Mouse (Mus musculus) midbrain, embryonic 11.5 days (tissue): ENCODE data around the gene Klf17. TPM values are rescaled to one million over a fixed set of nuclear protein-coding genes. Genes with fewer than 3 reads are reported as not detected.
"Not testable (repeated sequence)": the region's sequence is repeated elsewhere in the genome, so short reads cannot be mapped to it uniquely, and the experiment has no call there.

Source experiments
- ATAC-seq: fragments of 200-750 bp; cut with Nextera tagmentation; 2 replicates; pipeline ENCODE4 v1.8.0; 2017; ENCODE audit warnings: moderate TSS enrichment, moderate library complexity; ENCODE audit not compliant: low FRiP score
- DNase-seq: peaks from one replicate; pipeline ENCODE4 v3.0.0; 2015; ENCODE audit warnings: low spot score; ENCODE audit errors: missing footprints
- H3K27ac ChIP-seq: fragments of 300-500 bp; sonication (generic); 2 replicates; pipeline ENCODE4 v1.5.1; 2014; ENCODE audit warnings: low read depth, low read length
- H3K27me3 ChIP-seq: fragments of 300-500 bp; sonication (generic); 2 replicates; pipeline ENCODE4 v1.6.1; 2014; ENCODE audit warnings: mild to moderate bottlenecking, low read length, moderate library complexity, mixed read lengths; ENCODE audit not compliant: control insufficient read depth, insufficient read depth
- H3K36me3 ChIP-seq: fragments of 300-500 bp; sonication (generic); 2 replicates; pipeline ENCODE4 v1.6.1; 2014; ENCODE audit warnings: mild to moderate bottlenecking, low read length, moderate library complexity, mixed read lengths; ENCODE audit not compliant: control insufficient read depth, insufficient read depth
- H3K4me1 ChIP-seq: fragments of 300-500 bp; sonication (generic); 2 replicates; pipeline ENCODE4 v1.6.1; 2014; ENCODE audit warnings: low read length; ENCODE audit not compliant: control insufficient read depth, insufficient read depth
- H3K4me2 ChIP-seq: fragments of 300-500 bp; sonication (generic); 2 replicates; pipeline ENCODE4 v1.6.1; 2014; ENCODE audit warnings: mild to moderate bottlenecking, moderate library complexity
- H3K4me3 ChIP-seq: fragments of 300-500 bp; sonication (generic); 2 replicates; pipeline ENCODE4 v1.5.1; 2014; ENCODE audit warnings: low read depth, low read length
- H3K9ac ChIP-seq: fragments of 300-500 bp; sonication (generic); 2 replicates; pipeline ENCODE4 v1.6.1; 2014; ENCODE audit warnings: low read length
- H3K9me3 ChIP-seq: fragments of 300-500 bp; sonication (generic); 2 replicates; pipeline ENCODE4 v1.6.1; 2016; ENCODE audit warnings: low read length; ENCODE audit not compliant: control insufficient read depth
- WGBS: fragments of 180-500 bp; shearing (Covaris S2); extraction: QIAGEN DNeasy Blood & Tissue Kit; methylation state at CpG from one replicate; pipeline ENCODE4 v1.1.7; 2014; 5-methylcytosine and 5-hydroxymethylcytosine counted together
- polyA plus RNA-seq: library from polyadenylated mRNA; unstranded; fragments of >200 nt; fragmentation: Nextera tagmentation; extraction: Ambion mirVana; gene quantifications from 2 replicates; pipeline ENCODE4 v1.2.1, GENCODE M21; 2014

Klf17 gene
- polyA plus RNA-seq, 1 experiment from 2014 or later = not detected

DNA sequence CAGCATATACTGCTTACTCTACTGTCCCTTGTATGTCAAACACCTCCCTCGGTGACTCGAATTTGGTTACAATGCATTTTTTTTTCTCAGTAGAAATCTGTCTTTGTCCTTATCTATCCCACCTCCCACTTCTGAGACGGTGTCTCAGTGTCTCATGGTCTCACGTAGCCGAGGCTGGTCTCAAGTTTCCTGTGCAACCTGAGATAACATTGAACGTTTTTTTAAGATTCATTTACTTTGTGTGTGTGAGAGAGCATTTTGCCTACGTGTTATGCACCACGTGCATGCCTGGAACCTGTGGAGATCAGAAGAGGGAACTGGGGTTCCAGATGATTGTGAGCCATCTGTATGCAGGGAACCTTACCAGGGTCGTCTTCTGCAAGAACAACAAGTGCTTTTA lies 7.5 kb upstream of the Klf17 start:
- no peak overlapping the region for H3K27ac ChIP-seq
- H3K27me3 ChIP-seq = no peaks in the 10 kb centered on the region
- DNase-seq (no peak), ATAC-seq (no peak)
- H3K4me3 ChIP-seq = no peak overlapping the region
- no peaks in the 10 kb centered on the region for H3K4me1 ChIP-seq
- no peak overlapping the region for H3K9ac ChIP-seq
- WGBS = 72% methylated on average over 9 of the region's 9 CpGs
- H3K9me3 ChIP-seq = no peaks in the 10 kb centered on the region
- no peak overlapping the region for H3K4me2 ChIP-seq
- H3K36me3 ChIP-seq = no peaks in the 10 kb centered on the region

DNA sequence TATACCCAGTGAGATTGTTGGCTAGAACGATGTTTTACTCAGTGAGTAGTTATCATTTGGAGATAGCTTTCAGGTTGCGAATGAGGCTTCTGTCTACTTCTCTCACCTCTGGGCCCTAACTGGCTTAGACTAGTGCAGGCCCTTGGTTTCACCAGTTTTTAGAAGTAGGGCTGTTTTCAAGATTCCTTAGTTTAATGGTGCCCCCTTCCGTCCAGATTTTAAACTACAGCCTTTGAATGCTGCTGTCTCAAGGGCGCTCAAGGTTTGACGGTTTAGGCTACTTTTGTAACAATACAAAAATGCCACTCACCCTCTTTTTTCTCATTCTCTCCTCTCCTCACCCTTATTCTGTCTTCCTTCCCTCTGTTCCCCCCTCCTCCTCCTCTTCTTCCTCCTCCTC lies 5.5 kb upstream of the Klf17 start:
- Histone ChIP-seq H3K9ac (no peak overlapping the region), H3K4me1 (no peaks in the 10 kb centered on the region), H3K27me3 (no peaks in the 10 kb centered on the region), H3K27ac (no peak overlapping the region), H3K9me3 (no peaks in the 10 kb centered on the region), H3K4me2 (no peak overlapping the region), H3K36me3 (no peaks in the 10 kb centered on the region), H3K4me3 (no peak overlapping the region)
- 21% methylated on average over 5 of the region's 5 CpGs for WGBS
- DNase-seq = peak; percentile 99
- no peak for ATAC-seq

DNA sequence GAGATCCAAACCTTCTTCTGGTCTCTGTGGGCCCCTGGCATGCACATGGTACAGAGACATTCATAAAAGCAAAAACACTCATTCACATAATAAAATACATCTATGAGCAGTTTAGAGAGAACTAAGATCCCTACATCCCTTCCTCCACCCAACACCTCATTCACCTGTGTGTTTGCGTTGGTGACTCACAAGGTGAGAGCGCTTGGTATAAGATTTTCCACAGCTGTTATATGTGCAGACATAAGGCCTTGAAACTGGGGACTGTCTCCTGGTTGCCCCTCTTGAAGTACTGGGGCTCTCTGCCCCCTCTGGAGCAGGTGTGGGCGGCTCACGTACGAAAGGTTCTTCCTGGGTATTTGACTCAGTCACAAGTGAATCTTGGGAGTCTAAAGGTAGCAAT lies 5.3 kb downstream of the Klf17 start:
- Histone ChIP-seq H3K4me1 (no peaks in the 10 kb centered on the region), H3K9ac (no peak overlapping the region), H3K27ac (no peak overlapping the region), H3K27me3 (no peaks in the 10 kb centered on the region), H3K9me3 (no peaks in the 10 kb centered on the region), H3K4me2 (no peak overlapping the region), H3K36me3 (no peaks in the 10 kb centered on the region), H3K4me3 (no peak overlapping the region)
- WGBS = 93% methylated on average over 5 of the region's 5 CpGs
- DNase-seq = no peak
- no peak for ATAC-seq

DNA sequence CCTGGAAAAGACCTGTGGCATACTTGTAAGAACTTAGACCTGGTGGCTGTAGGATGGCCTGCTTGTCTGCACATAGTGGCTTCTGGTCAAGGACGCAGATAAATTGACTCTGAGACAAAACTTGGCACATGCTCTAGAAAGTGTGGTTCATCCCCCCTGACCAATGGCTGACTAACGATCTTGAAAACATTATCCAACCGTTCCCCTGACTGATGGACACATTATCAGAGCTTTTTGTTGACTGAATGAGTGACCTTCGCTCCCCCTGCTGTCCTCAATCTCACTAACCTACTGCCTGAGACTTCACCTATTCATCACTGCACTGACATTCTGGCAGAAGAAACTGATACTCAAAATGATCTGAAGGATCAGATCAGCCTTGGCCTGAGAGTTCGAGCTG lies 13.0 kb downstream of the Klf17 start:
- not testable (repeated sequence) for ATAC-seq, H3K9ac ChIP-seq
- whole genome bisulfite sequencing = 86% methylated on average over 5 of the region's 5 CpGs

DNA sequence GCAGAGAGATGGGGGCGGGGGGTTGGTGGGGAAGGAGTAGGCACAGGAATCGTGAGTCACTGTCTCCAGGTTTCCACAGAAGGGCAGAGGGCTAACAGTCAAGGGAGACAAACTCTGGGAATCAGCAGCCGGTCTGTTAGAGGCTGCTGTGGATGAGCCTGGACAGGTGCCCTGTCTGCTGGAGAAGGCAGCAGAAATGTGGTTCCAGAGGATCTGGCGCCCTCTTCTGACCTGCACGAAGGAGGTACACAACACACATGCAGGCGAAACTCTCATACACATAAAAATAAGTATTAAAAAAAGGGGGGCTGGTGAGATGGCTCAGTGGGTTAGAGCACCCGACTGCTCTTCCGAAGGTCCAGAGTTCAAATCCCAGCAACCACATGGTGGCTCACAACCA lies 27.9 kb downstream of the Klf17 start:
- WGBS = 47% methylated on average over 8 of the region's 8 CpGs
- H3K27ac ChIP-seq = no peak overlapping the region
- H3K9ac ChIP-seq = no peak overlapping the region
- DNase-seq (no peak), ATAC-seq (no peak)
- H3K27me3 ChIP-seq = no peaks in the 10 kb centered on the region
- H3K36me3 ChIP-seq = no peaks in the 10 kb centered on the region
- H3K4me3 ChIP-seq = no peak overlapping the region
- no peaks in the 10 kb centered on the region for H3K9me3 ChIP-seq
- H3K4me2 ChIP-seq = no peak overlapping the region
- H3K4me1 ChIP-seq = no peaks in the 10 kb centered on the region

More for the DNA sequence above, 13.0 kb downstream of the Klf17 start:
- H3K27ac ChIP-seq, H3K27me3 ChIP-seq, H3K4me2 ChIP-seq, DNase-seq, H3K36me3 ChIP-seq, H3K9me3 ChIP-seq, H3K4me1 ChIP-seq, H3K4me3 ChIP-seq: not testable (repeated sequence)

DNA sequence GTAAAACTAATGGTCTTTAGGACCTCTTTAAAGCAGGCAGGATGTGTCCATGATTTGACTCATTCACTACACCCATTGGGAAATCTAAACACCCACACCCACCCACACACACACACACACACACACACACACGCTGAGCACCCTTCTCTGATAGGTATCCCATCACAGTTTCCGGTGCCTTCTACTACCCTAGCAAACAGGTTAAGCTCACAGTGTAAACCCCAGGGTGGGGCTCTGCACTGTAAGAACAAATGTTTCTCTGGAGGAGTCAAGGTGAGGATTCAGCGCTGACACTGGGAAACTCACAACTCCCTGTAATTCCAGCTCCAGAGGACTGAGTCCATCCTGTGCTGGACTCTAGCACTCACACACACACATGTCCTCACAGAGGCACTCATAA lies 33.5 kb downstream of the Klf17 start:
- no peak for DNase-seq

DNA sequence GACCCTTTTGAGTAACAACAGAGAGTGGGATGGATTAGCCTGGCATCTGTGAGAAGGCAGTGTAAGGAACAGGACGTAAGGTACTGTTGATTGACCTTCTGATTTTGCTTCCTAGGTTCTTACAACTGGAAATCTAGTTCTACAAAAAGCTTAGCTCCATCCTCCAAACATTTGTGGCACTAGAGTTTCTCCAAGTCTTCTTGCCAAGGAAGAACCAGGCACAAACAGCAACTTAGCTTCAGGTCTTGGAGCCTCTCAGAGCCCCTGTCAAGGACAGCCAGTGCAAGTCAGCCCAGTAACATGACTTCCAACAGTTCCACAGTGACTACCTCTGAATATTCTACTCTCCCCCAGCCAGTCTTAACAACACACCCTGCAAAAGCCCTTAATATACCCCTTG lies 41.3 kb downstream of the Klf17 start, which contains the start of gene Gm12845:
TSS of gene Gm12845 (plus strand) at position 301 of the 400 bp plus-strand sequence.
- no peaks in the 10 kb centered on the region for H3K4me1 ChIP-seq
- H3K9me3 ChIP-seq = no peaks in the 10 kb centered on the region
- H3K4me3 ChIP-seq = no peak within 1 kb of the TSS
- ATAC-seq (no peak), DNase-seq (no peak)
- no peak within 1 kb of the TSS for H3K27ac ChIP-seq
- H3K4me2 ChIP-seq = no peak within 1 kb of the TSS
- H3K9ac ChIP-seq = no peak within 1 kb of the TSS
- no peaks in the 10 kb centered on the region for H3K27me3 ChIP-seq
- H3K36me3 ChIP-seq = no peaks in the 10 kb centered on the region
- 92% methylated on average over 1 of the region's 1 CpGs for WGBS

More for the DNA sequence above, 33.5 kb downstream of the Klf17 start:
- WGBS = 82% methylated on average over 3 of the region's 3 CpGs
- H3K27ac ChIP-seq = no peak overlapping the region
- no peak for ATAC-seq
- H3K9me3 ChIP-seq = no peaks in the 10 kb centered on the region
- no peaks in the 10 kb centered on the region for H3K36me3 ChIP-seq
- no peaks in the 10 kb centered on the region for H3K27me3 ChIP-seq
- no peak overlapping the region for H3K9ac ChIP-seq
- H3K4me3 ChIP-seq = no peak overlapping the region
- no peak overlapping the region for H3K4me2 ChIP-seq
- no peaks in the 10 kb centered on the region for H3K4me1 ChIP-seq

DNA sequence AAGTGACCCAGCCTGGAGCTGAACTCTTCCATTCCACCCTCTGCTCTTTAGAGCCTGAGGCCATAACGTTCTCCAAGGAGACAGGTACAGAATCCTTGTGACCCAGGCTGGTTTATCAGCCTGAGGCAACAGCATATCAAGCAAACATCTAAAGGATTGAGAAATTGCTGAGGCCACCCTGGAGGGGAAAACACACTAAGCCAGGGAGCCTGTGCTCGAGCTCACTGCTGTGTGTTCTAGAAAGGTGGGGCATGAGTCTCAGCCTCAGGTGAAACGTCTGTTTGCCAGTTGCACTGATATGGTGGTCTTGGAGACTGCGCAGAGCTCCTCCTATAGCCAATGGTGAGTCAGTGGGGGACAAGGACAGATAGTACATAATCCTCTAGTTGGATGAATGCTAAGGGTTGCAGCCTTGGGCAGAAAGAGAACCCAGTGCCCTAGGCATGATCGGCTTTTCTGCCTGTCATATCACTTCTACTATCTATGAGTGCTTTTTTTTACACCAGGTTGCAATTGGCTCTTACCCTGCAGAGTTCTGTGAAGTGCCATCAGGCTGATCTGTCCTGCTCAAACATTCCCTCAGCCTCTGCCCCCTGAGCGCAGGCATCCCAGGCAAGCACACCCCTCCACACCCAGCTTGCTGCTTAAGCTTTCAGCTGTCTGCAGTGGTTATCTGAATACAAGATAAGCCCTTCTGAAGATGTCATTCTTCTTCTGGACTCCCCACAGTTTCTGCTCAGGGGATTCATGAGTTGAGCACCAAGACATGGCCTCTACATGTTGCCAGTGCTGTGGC lies 51.9 kb downstream of the Klf17 start:
- Histone ChIP-seq H3K4me1 (no peaks in the 10 kb centered on the region), H3K9me3 (no peaks in the 10 kb centered on the region), H3K4me2 (no peak overlapping the region), H3K4me3 (no peak overlapping the region), H3K36me3 (no peaks in the 10 kb centered on the region), H3K9ac (no peak overlapping the region), H3K27me3 (no peaks in the 10 kb centered on the region), H3K27ac (no peak overlapping the region)
- DNase-seq (no peak), ATAC-seq (no peak)
- 77% methylated on average over 6 of the region's 6 CpGs for WGBS

DNA sequence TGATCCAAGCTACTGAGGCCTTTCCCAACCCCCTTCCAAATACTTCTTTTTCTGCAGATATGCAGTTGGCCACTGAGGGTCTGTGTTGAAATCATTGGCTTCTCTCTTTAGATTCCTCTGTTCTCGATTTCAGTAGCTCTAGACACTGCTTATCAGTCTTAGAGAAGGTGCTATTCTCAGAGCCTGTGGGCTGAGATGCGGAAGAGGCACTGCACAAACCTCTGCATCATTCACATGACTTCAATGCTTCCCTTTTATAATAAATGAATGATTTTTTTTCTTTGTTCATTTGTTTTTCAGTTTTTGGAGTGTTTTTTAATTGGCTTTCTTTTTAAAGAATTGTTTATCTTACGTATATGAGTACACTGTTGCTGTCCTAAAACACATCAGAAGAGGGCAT lies 53.1 kb downstream of the Klf17 start:
- no peak for ATAC-seq
- WGBS = 85% methylated on average over 3 of the region's 3 CpGs
- no peaks in the 10 kb centered on the region for H3K9me3 ChIP-seq

More for the DNA sequence above, 53.1 kb downstream of the Klf17 start:
- no peak overlapping the region for H3K27ac ChIP-seq
- no peak overlapping the region for H3K4me2 ChIP-seq
- H3K4me1 ChIP-seq = no peaks in the 10 kb centered on the region
- no peak for DNase-seq
- no peaks in the 10 kb centered on the region for H3K36me3 ChIP-seq
- no peak overlapping the region for H3K9ac ChIP-seq
- no peak overlapping the region for H3K4me3 ChIP-seq
- H3K27me3 ChIP-seq = no peaks in the 10 kb centered on the region
